Mouse (Mus musculus): ENCODE measurements at regions not wholly inside any gene's neighbourhood (a gene's known extent, or its start where the extent isn't known, plus 50 kb on each side); places are given as distances from the start of the nearest gene placed in this dataset.

- no peaks in the 10 kb centered on the region for H3K9me3 ChIP-seq (replicated peaks; ENCODE audit: insufficient read depth, low read length)
- no peaks in the 10 kb centered on the region for H3K79me2 ChIP-seq (ENCODE audit: control insufficient read depth, insufficient read depth, low read length, poor library complexity)
- no peak for DNase-seq (ENCODE audit: low read depth, low spot score)
- H3K27me3 ChIP-seq (ENCODE audit: control insufficient read depth in 1 of 2, insufficient read depth in 2 of 2, low read length in 2 of 2) = no peaks in the 10 kb centered on the region
- H3K4me1 ChIP-seq (ENCODE audit: control insufficient read depth in 1 of 2, insufficient read depth in 2 of 2, low read length in 2 of 2) = no peaks in the 10 kb centered on the region
- H3K27ac ChIP-seq (ENCODE audit: control insufficient read depth, low read depth, low read length) = no peak overlapping the region
- H3K4me3 ChIP-seq (ENCODE audit: control insufficient read depth in 1 of 2, insufficient read depth in 1 of 2, low read depth in 2 of 2, low read length in 2 of 2) = no peak overlapping the region
- no peaks in the 10 kb centered on the region for H3K36me3 ChIP-seq (ENCODE audit: control insufficient read depth in 1 of 2, insufficient read depth in 2 of 2, low read length in 2 of 2)
- TF ChIP-seq NRF1 (IDR thresholded peaks at IDR 0.05; ENCODE audit: insufficient read depth, low read depth, low read length, poor library complexity, severe bottlenecking) (no peak), EP300 (IDR thresholded peaks at IDR 0.05; ENCODE audit: low read depth in 1 of 2, low read length in 2 of 2) (no peak), MAZ (IDR thresholded peaks at IDR 0.05; ENCODE audit: low read depth, low read length) (no peak), USF1 (IDR thresholded peaks at IDR 0.05; ENCODE audit: low read depth, low read length) (no peak), MXI1 (IDR thresholded peaks at IDR 0.05; ENCODE audit: low read depth, low read length) (no peak), POLR2AphosphoS5 (IDR thresholded peaks at IDR 0.05; ENCODE audit: borderline replicate concordance, low read depth, low read length) (no peak), ZKSCAN1 (IDR thresholded peaks at IDR 0.05; ENCODE audit: low read depth, low read length) (no peak), ZNF384 (IDR thresholded peaks at IDR 0.05; ENCODE audit: low read depth, low read length) (no peak), BHLHE40 (IDR thresholded peaks at IDR 0.05; ENCODE audit: borderline replicate concordance, low read depth, low read length) (no peak), ELF1 (IDR thresholded peaks at IDR 0.05; ENCODE audit: low read depth, low read length) (no peak)
- no peak overlapping the region for H3K9ac ChIP-seq (ENCODE audit: control insufficient read depth, low read depth, low read length, poor library complexity, severe bottlenecking)
Observed at GRCm38 (mm10) chr2:78418561-78419338, 449.2 kb upstream of the Ube2e3 start.

GRCm38 (mm10) chr2:78416574-78417109 lies 451.3 kb upstream of the Ube2e3 start:
- Histone ChIP-seq H3K9me3 (replicated peaks; ENCODE audit: insufficient read depth, low read length) (no peaks in the 10 kb centered on the region), H3K4me1 (ENCODE audit: control insufficient read depth in 1 of 2, insufficient read depth in 2 of 2, low read length in 2 of 2) (no peaks in the 10 kb centered on the region), H3K36me3 (ENCODE audit: control insufficient read depth in 1 of 2, insufficient read depth in 2 of 2, low read length in 2 of 2) (no peaks in the 10 kb centered on the region), H3K9ac (ENCODE audit: control insufficient read depth, low read depth, low read length, poor library complexity, severe bottlenecking) (no peak overlapping the region), H3K4me3 (ENCODE audit: control insufficient read depth in 1 of 2, insufficient read depth in 1 of 2, low read depth in 2 of 2, low read length in 2 of 2) (no peak overlapping the region), H3K27ac (ENCODE audit: control insufficient read depth, low read depth, low read length) (no peak overlapping the region), H3K79me2 (ENCODE audit: control insufficient read depth, insufficient read depth, low read length, poor library complexity) (no peaks in the 10 kb centered on the region), H3K27me3 (ENCODE audit: control insufficient read depth in 1 of 2, insufficient read depth in 2 of 2, low read length in 2 of 2) (no peaks in the 10 kb centered on the region)
- DNase-seq (ENCODE audit: low read depth, low spot score) = no peak
- TF ChIP-seq USF1 (IDR thresholded peaks at IDR 0.05; ENCODE audit: low read depth, low read length) = no peak
- TF ChIP-seq BHLHE40 (IDR thresholded peaks at IDR 0.05; ENCODE audit: borderline replicate concordance, low read depth, low read length) = no peak
- no peak for TF ChIP-seq SMC3 (IDR thresholded peaks at IDR 0.05; ENCODE audit: low read depth, low read length)
- TF ChIP-seq POLR2A (IDR thresholded peaks at IDR 0.05; ENCODE audit: control insufficient read depth in 1 of 2, insufficient read depth in 1 of 2, low read depth in 1 of 2, low read length in 2 of 2, poor library complexity in 1 of 2) = no peak
- TF ChIP-seq POLR2AphosphoS2 (IDR thresholded peaks at IDR 0.05; ENCODE audit: low read length) = no peak
- TF ChIP-seq JUND (IDR thresholded peaks at IDR 0.05; ENCODE audit: low read depth, low read length) = no peak
- no peak for TF ChIP-seq CTCF (IDR thresholded peaks at IDR 0.05 in 2 of 3, conservative IDR thresholded peaks at IDR 0.05 in 1 of 3; ENCODE audit: control insufficient read depth in 1 of 3, insufficient read depth in 1 of 3, low read depth in 2 of 3, low read length in 3 of 3, poor library complexity in 1 of 3, severe bottlenecking in 1 of 3)
- no peak for TF ChIP-seq ZKSCAN1 (IDR thresholded peaks at IDR 0.05; ENCODE audit: low read depth, low read length)
- TF ChIP-seq GATA1 (IDR thresholded peaks at IDR 0.05; ENCODE audit: low read depth, low read length) = no peak
- no peak for TF ChIP-seq MYC (IDR thresholded peaks at IDR 0.05; ENCODE audit: low read depth, low read length)
- no peak for TF ChIP-seq HCFC1 (IDR thresholded peaks at IDR 0.05; ENCODE audit: low read depth, low read length)
- no peak for TF ChIP-seq MAFK (IDR thresholded peaks at IDR 0.05; ENCODE audit: borderline replicate concordance, low read depth, low read length)
- no peak for TF ChIP-seq POLR2AphosphoS5 (IDR thresholded peaks at IDR 0.05; ENCODE audit: borderline replicate concordance, low read depth, low read length)
- no peak for TF ChIP-seq NRF1 (IDR thresholded peaks at IDR 0.05; ENCODE audit: insufficient read depth, low read depth, low read length, poor library complexity, severe bottlenecking)
- no peak for TF ChIP-seq CHD2 (IDR thresholded peaks at IDR 0.05; ENCODE audit: low read length)
- no peak for TF ChIP-seq TCF12 (IDR thresholded peaks at IDR 0.05; ENCODE audit: low read depth, low read length)
- no peak for TF ChIP-seq ZMIZ1 (IDR thresholded peaks at IDR 0.05; ENCODE audit: low read depth, low read length)
- no peak for TF ChIP-seq GABPA (IDR thresholded peaks at IDR 0.05; ENCODE audit: low read depth, low read length)
